Mouse (Mus musculus): ENCODE results near the gene Gm9803.
A peak's percentile ranks its signal among the peaks of the same experiment; 100 is the strongest.
"Not testable (repeated sequence)": the region's sequence is repeated elsewhere in the genome, so short reads cannot be mapped to it uniquely, and the experiment has no call there.

Gene Gm9803

GRCm38 (mm10) chr10:43523931-43524330 lies at the start of gene Gm9803:
Gene Gm9803, plus strand, starts transcription at chr10:43524084.
- not testable (repeated sequence) for DNase-seq

GRCm38 (mm10) chr10:43475376-43475775 lies 48.5 kb upstream of the Gm9803 start:
- peak; percentile 34 for DNase-seq

GRCm38 (mm10) chr10:43477459-43477858 lies 46.4 kb upstream of the Gm9803 start:
- no peak for DNase-seq

GRCm38 (mm10) chr10:43477865-43478681 lies 45.8 kb upstream of the Gm9803 start:
- DNase-seq = peak; percentile 69

- DNase-seq = peak; percentile 51
These were observed 45.0 kb upstream of the Gm9803 start, which contains the start of gene Bend3 for GRCm38 (mm10) chr10:43478751-43479435. Gene Bend3, plus strand, starts transcription at chr10:43478831.

GRCm38 (mm10) chr10:43479436-43480157 lies 44.3 kb upstream of the Gm9803 start:
- DNase-seq = peak; percentile 87

GRCm38 (mm10) chr10:43480227-43480849 lies 43.5 kb upstream of the Gm9803 start:
- no peak for DNase-seq

GRCm38 (mm10) chr10:43481179-43481578 lies 42.7 kb upstream of the Gm9803 start:
- no peak for DNase-seq

GRCm38 (mm10) chr10:43482021-43482420 lies 41.9 kb upstream of the Gm9803 start:
- DNase-seq = no peak

- peak; percentile 23 for DNase-seq
These were observed 40.4 kb upstream of the Gm9803 start for GRCm38 (mm10) chr10:43483426-43483995.

GRCm38 (mm10) chr10:43485751-43486268 lies 38.1 kb upstream of the Gm9803 start:
- DNase-seq = no peak

- DNase-seq = no peak
These were observed 36.4 kb upstream of the Gm9803 start for GRCm38 (mm10) chr10:43487441-43488010.

GRCm38 (mm10) chr10:43488258-43488657 lies 35.6 kb upstream of the Gm9803 start:
- DNase-seq = no peak

GRCm38 (mm10) chr10:43489139-43489538 lies 34.7 kb upstream of the Gm9803 start:
- DNase-seq = no peak

GRCm38 (mm10) chr10:43489550-43489949 lies 34.3 kb upstream of the Gm9803 start:
- DNase-seq = peak; percentile 30

- DNase-seq = peak; percentile 15
These were observed 33.9 kb upstream of the Gm9803 start for GRCm38 (mm10) chr10:43490034-43490433.

GRCm38 (mm10) chr10:43490846-43491245 lies 33.0 kb upstream of the Gm9803 start:
- no peak for DNase-seq

GRCm38 (mm10) chr10:43502599-43502998 lies 21.3 kb upstream of the Gm9803 start:
- no peak for DNase-seq

- DNase-seq = no peak
These were observed 19.6 kb upstream of the Gm9803 start for GRCm38 (mm10) chr10:43504291-43504690.

GRCm38 (mm10) chr10:43507051-43507450 lies 16.8 kb upstream of the Gm9803 start:
- DNase-seq = no peak

- DNase-seq = no peak
These were observed 14.7 kb upstream of the Gm9803 start for GRCm38 (mm10) chr10:43509228-43509627.

GRCm38 (mm10) chr10:43512976-43513375 lies 10.9 kb upstream of the Gm9803 start:
- DNase-seq = no peak
